Mouse (Mus musculus): ENCODE measurements around the gene Tpgs1.

Gene Tpgs1

DNA sequence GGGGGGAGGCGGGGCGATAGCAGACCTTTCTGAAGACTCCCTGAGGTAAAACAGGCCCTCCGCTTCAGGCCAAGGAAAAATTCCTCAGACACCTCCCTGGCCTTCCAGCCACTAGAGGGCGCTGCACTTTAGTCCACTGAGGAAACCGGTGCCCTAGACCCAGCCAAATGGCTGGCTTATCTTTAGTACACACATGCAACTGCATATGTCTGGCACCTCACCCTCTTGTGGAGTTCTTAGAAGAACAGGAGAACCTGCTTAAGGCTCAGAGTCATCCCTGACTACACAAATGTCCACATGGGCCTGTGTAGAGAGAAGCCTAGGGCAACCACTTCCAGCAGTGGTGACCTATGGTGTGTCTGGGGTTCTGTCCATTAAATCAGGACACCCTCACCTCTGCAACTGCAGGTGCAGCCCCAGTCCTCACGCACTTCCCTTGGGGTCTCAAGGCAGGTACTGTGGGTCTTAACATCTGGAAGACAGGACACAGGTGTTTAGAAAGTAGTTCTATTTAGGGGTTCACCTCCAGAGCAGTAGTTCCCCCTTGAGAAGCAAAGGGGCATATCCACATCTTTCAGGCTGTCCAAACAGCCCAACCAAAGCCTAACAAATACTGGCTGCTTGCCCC is 43.4 kb downstream of the Tpgs1 start:
- peak; percentile 69 to 83 for DNase-seq (ENCODE audit: low spot score in 2 of 2)

DNA sequence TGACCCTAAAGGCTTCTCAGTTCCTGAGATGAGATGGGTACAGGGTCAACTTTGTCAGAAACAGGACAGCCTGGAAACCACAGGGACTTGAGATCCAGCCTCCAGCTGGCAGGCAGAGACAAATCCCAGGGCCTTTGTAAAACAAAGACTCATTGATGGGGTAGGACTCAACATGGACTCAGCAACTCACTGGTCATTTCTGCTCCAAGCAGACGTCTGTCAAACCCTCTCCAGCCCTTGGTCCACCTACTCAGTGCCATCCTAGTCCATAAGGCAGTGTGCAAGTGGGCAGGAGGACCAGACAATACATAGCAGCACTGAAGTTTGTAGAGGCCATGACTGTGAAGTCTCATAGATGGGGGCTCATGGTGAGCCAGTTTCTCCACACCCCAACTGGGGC is 44.0 kb downstream of the Tpgs1 start:
- DNase-seq (ENCODE audit: low spot score in 2 of 2), result no peak

DNA sequence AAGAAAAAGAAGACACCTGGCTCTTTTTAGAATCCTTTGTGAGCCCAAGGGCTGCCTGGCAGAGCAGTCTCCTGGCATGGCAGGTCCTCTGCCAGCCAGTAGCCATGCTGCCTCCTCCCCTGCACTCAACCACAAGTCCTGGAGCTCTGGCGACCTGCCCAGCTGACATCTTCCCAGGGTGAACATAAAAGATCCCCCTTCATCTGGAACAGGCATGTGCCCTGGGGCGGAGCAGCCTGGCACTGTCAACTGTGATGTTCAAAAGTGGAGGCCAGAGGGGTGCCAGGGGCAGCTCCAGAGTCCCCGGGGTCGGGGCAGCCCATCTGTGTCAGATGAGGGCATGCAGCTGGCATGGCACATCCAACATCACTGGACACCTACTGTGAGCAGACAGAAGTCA is 45.8 kb downstream of the Tpgs1 start:
- no peak for DNase-seq (ENCODE audit: low spot score in 2 of 2)

- DNase-seq (ENCODE audit: low spot score in 2 of 2), result no peak
Observed at GRCm38 (mm10) chr10:79716254-79716987, 47.3 kb downstream of the Tpgs1 start, which contains the start of gene Hcn2. Gene Hcn2 (plus strand): TSS chr10:79716634.

DNA sequence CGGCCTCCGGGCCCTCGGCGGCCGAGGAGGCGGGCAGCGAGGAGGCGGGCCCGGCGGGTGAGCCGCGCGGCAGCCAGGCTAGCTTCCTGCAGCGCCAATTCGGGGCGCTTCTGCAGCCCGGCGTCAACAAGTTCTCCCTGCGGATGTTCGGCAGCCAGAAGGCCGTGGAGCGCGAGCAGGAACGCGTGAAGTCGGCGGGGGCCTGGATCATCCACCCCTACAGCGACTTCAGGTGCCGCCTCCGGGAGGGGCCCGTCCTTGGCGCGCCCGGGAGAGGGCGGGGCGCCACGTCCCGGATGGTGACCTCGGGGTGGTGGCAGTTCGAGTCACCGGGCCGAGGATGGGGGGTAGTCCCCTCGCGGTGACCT is 47.8 kb downstream of the Tpgs1 start:
- no peak for DNase-seq (ENCODE audit: low spot score in 2 of 2)

DNA sequence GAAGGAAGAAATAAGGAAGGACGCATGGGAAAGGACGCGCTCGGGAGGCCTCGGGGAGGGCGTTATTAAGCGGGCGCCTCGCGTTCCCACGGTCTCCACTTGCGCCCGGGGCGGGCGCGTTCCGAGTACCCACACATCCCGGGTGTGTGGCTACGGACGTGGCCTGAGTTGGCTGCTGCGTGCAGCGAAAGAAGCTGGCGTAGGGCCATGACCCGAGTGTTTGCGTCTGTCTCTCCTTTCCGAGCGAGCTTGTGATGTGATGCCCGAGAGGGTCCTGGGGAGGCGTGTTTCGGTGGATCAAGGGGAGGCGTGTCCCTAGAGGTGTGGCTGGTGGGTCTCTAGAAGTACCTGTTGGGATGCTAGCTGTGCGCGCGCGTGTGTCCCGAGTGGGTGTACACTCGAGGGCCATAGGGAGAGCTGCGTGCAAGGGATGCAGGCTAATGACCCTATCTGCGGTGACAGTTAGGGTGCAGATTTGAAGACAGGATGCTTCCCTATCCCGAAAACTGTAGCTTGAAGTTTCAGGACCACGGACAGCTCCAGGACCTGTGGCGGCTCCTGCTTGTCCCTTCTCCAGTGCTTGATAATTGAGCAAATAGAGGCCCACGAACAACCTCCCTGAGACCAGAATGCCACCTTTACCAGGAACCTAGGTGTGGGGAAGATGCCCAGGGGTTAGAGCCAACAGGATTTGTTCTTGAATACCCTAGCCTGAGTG is 48.6 kb downstream of the Tpgs1 start:
- DNase-seq (ENCODE audit: low spot score in 2 of 2), result peak in 1 of 2 experiments; percentile 37

DNA sequence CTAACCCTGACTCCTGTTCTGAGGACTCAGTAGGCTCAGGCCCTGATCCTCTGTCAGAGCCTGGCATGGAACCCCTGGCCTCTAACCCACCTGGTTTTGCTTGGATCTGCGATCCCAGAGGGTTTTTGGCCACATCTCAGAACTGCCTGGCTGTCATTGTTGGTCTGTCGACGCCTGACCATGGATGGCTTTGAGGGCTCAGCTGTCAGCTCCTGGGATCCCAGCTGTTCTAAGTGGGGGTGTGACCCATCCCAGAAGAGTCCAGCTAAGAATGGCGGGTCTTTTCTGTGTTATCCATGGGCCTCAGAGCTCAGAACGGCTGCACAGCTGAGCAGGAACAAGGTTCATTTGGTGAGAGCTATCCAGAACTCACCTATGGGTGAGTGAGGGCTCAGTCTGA is 51.9 kb downstream of the Tpgs1 start:
- no peak for DNase-seq (ENCODE audit: low spot score in 2 of 2)

DNA sequence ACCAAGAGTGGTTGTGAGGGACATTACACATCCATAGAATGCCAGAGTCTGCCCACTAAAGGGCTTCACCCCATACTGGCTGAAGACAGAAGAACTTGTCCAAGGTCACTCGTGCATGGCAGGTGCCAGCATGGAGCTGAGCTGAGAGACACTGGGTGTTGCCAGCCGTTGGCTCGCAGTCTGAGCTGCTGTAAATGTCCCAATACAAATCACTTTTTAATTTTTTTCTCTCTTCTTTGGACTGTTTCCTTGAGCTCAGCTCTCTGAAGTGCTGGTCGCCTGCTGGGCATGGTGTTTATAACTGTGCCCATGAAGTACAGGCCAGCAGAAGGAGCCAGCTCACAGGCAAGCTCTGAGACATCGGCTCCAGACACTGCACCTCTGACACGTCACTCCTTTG is 53.9 kb downstream of the Tpgs1 start:
- no peak for DNase-seq (ENCODE audit: low spot score in 2 of 2)

- DNase-seq (ENCODE audit: low spot score in 2 of 2), result no peak
Observed at GRCm38 (mm10) chr10:79723692-79724091, 54.5 kb downstream of the Tpgs1 start.

All from spleen, postnatal 36 days (tissue).